Mouse (Mus musculus) Muller cell, postnatal 12 days (primary cell): Measurements from ENCODE around the gene L3mbtl3.

Source experiments
- DNase-seq: peaks from one replicate; pipeline ENCODE4 v3.0.0-alpha.2; 2015; ENCODE audit errors: inconsistent ontology term

Gene L3mbtl3

GRCm38 (mm10) chr10:26375790-26376545, at the start of gene L3mbtl3:
L3mbtl3 (minus strand) TSS chr10:26375971.
- peak; percentile 95 for DNase-seq

DNA sequence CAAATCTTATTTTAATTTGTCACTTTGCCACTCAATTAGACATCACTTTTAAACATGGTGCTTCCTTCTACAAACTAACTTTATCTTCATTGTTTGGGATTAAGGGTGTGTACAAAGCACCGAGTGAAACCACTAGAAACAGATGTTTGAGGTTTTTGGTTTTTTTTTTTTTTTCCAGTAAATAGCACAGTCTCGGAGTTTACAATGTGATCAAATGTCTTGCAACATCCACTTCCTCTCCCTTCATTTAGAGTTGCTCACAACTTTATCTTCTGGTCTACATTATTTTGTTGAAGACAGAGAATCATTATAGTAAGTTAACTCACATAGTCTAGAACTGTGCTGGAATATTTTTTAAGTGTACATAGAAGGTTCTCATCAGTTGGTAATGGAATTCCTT, 45.4 kb upstream of the L3mbtl3 start:
- no peak for DNase-seq

DNA sequence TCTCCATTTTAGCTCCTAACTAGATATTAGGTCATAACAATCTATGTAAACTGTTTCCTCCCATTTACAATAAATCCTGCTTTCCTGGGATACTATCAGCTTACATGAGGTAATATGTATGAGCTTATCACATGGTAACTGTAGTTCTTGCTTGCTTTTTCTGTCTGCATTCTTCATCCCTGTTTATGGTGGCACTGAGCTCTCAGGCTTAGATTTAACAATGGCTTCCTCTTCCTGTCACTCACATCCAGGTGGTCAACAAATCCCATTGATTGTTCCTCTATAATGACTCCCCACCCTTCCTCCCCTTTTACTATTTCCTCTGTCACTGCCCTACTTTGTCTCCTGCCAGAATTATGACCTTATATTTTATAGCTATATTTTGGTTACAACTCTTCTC, 12.9 kb upstream of the L3mbtl3 start:
- DNase-seq, result no peak

DNA sequence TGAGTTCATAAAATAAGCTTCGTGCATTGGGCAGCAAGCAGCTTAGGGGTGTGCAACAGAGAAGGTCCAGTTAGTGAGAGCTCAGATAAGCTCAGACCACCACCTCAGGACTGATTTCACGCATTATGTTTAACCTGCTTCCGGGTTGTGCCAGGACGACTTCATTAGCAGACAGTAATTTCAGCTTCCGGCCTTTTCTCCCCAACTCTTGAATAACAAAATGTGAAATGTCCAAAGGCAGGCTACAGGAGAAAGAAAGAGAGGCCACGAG, 1.5 kb upstream of the L3mbtl3 start:
- DNase-seq, result no peak

DNA sequence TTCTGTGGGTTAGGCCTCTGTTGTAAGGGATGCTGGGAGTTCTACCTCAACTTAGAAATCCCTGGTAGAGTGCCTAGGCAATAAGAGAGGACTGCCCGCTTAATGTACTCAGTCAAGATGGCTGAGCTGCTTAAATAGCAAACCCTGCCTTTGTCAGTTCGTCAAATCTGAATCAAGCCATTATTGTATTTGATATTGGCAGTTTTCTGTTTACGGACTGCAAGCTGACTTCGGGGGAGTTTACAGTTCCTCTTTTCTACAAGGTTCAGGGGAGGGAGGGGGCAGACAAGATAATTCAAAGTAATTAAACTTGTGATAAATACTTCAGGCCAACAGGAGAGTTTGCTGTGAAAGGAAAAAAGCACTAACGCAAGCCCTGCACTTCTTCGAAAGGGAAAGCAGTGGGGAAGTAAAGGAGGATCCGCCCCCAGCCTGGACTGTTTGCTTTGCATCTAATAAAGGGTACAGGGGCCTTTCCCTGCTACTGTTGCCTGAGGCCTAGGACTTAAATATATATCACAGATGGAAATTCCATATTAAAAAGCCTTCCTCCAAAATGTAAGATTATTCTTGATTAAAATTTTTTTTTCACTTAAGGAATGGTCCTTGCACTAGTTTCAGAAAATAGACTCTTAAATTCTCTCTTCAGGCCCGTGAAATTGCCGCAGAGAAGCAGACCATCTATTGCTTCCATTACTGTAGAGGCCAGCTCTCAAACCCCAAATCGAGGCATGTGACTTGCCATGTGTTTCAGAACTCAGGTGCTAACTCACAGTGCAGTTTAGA, 968 bp upstream of the L3mbtl3 start:
- peak; percentile 6 for DNase-seq

- no peak for DNase-seq
Observed at GRCm38 (mm10) chr10:26375351-26375751, 420 bp downstream of the L3mbtl3 start.

DNA sequence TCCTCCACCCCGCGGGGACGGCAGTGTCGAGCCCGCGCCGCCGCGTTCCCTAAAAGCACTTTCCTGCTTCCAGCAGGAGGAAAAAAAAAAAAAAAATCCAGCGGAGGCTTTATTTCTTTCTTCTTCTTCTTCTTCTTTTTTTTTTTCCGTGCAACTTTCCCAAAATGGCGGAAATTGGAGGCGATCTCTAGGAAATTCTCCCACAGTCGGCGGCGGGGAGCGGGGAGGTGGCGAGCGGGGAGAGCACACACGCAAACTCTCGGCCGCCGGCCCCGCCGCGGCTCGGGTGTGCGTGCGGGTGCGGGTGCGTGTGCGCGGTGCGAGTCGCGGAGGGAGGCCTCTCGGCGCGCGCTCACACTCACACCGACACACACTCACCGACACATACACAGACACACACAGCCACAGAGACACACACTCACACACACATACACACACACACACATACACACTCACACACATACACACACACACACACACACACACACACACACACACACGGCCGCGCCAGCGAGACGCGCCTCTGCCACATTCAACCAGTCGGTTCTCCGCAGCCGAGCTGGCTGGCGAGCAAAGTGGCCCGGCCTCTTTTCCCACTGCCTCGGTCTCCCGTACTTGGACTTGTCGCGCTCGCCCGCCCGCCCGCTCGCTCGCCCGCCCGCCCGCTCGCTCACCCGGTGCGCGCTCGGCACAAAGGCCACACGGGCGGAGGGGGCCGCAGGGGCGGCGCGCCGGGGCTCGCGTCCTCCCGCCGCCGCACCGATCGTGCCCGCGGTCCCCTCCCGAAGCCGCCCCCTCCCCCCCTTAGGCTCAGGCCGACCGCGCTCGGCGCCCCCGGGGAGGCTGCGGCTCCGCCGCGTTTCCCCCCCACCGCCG, 1.1 kb downstream of the L3mbtl3 start:
- DNase-seq, result peak; percentile 72

DNA sequence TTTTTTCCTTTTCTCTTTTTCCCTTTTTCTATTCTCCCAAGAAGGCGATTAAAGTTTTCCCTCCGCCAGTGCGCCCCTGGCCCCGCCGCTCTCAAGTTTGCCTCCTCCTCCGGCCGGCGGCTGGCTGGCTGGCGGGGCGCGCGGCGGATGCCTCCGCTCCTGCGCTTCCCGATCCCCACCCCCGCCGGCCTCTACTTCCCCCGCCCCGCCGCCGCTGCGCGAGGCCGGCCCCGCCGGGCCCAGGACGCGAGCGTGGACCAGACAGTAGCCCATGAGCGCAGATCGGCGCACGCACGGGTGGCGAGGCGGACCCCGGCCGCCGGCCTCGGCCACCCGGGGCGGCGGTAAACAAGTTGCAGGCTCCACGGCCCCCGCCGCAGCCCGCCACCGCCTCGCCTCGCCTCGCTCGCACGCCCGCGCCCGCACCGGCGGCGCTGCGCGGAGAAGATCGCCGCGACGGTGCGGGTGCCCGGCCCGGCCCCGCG, 1.8 kb downstream of the L3mbtl3 start:
- peak; percentile 86 for DNase-seq

DNA sequence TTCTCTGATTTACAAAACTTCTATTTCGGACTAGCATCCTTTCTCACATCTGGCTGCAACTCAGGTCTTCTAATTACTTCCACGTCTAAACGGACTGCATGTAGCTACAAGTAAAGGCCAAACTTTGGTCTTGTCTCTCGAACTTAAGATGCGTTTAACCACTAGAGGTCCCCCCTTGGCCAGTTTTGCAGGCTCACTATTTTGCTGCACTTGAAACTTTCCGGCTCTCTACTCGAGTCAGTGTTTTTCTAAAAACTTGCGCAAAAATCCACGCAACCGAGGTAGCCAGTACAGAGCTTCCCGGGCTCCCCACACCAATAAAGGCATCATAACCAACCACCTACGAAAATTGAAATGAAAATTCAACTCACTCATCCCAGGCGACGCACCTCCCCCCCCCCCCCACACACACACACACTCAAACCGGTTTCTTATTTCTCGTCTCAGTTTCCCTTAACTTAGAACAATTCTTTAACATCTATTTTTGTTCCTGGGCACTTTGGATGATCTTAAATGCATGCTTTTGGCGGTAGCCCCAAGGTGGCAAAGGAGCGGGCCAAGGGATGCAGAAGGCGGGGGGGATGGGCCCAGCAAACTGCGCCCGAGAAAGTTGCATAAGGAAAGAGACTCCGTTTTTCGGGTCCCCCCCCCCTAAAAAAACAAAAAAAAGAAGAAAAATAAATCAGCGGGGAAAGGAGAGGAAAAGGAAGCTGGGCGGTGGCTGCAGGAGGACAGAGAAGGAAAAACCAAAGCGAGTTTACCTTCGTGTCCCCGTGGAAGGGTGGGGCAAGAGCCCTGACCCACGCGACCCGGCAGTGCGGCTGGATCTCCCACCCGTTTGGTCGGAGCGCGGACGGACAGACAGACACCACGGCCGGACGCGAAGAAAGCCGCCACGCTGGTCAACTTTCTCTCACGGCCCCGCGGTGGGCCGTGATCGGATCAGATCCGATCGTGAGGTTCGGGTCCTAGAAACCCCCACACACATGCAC, 2.5 kb downstream of the L3mbtl3 start:
- DNase-seq, result peak; percentile 84

DNA sequence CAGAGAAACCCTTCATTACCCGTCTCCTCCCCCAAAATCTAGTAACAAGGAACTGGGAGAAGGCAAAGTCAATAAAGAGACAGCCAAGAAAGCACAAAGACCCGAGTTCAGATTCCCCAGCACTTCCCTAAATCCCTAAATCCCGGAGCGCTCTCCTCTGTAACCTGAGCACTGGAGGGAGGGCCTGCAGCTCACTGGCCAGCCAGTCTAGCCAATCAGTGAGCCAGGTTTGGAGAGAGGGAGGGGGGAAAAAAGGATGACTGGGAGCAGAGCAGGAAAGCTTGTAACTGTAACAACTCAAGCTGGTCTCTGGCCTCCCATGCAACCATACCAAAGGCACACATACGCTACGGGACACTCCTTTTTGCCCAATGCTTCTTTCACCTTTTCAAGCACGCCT, 4.4 kb downstream of the L3mbtl3 start:
- DNase-seq, result peak; percentile 23

- DNase-seq, result no peak
Observed at GRCm38 (mm10) chr10:26364942-26365341, 10.8 kb downstream of the L3mbtl3 start.

DNA sequence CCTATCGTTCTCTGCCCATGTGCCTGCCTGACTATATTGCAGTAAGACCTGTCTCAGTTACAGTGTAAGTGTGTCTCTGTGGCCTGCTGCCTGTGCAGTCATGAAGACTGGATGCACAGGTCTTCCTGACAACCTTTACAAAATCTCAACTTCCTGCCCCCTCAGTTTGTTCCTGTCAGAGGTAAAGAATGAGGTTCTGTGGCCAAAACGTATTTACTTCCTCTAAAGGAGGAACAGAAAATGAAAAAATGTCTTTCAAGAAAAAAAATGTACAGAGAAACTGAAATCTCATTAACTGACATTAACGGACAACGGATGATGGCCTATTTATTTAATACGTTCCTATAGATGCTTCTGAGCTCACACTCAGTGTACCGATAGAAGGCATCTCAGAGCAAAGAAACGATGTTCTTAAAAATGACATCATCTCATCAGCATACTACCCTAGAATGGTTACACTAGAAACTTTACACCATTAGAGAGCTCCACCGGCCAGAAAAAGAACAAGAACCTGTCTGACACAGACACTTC, 11.4 kb downstream of the L3mbtl3 start:
- no peak for DNase-seq

DNA sequence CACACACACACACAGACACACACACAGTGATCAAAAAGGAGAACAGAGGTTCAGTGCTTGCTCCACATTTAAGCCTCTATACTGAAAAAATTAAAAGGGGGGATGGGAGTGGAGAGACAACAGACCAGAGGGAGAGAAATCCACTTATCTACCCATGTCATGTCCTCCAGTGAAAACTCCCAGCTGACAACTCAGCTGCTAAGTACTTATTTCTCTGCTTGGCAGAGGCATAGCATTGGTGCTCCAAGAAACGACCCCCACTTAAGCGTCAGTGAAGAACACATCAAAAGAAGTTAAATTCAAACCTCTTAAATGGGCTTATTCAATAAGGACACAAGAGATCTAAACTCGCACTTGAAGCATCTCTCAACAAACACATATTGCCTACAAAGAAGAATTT, 12.2 kb downstream of the L3mbtl3 start:
- DNase-seq, result no peak

- peak; percentile 15 for DNase-seq
Observed at GRCm38 (mm10) chr10:26358798-26359197, 17.0 kb downstream of the L3mbtl3 start.

DNA sequence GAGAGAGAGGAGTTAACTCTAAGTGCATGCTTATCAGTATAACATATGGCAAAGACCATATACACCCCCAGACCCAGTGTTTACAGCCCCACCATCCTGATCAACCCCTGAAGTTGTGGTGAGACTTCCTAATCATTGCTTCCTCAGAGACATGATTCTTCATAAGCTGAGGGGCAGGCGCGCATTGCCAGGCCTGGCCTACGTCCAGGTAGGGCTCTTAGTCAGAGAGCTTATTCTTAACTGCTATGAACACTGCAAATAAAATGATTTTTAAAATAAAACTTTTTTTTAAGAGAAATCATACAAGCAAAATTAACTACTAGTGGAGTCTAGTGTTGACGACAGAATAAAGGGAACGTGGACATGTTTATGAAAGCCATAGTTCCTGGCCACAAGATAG, 17.5 kb downstream of the L3mbtl3 start:
- peak; percentile 4 for DNase-seq

DNA sequence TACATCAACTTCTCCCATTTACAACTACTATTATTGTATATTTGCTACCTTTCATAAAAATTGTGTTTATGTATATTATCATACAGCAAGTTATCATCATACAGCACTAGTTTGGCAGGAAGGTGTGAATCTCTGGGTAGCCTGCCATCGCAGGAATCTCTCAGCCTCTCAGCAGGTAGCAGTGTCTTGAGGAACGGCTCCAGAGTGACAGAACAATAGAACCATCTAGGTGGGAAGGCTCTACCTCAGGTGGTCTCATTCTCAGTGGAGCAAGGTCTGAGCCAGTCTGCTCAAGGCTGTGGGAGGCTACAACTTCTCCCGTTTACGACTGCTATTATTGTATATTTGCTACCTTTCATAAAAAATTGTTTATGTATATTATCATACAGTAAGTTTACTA, 22.0 kb downstream of the L3mbtl3 start:
- no peak for DNase-seq

- DNase-seq, result no peak
Observed at GRCm38 (mm10) chr10:26351129-26351738, 24.5 kb downstream of the L3mbtl3 start.

DNA sequence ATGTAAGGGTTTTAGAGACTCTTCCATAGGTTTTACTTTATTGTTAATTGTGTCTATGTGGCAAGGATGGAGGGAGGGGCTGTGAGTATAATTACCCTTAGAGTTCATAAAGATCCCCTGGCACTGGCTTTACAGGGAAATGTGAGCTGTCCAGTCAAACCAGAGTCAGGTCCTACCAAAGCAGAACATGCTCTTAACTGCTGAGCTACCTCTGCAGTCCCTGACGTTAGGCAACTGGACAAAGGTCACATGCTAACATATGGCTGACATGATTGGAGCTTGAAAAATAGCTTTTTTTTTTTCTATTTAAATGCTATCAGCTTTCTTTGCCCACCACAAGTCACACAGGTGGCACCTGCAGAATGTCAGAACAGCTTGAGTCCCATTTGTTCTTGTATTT, 25.6 kb downstream of the L3mbtl3 start:
- no peak for DNase-seq

GRCm38 (mm10) chr10:26347614-26348013, 28.2 kb downstream of the L3mbtl3 start:
- DNase-seq, result no peak

DNA sequence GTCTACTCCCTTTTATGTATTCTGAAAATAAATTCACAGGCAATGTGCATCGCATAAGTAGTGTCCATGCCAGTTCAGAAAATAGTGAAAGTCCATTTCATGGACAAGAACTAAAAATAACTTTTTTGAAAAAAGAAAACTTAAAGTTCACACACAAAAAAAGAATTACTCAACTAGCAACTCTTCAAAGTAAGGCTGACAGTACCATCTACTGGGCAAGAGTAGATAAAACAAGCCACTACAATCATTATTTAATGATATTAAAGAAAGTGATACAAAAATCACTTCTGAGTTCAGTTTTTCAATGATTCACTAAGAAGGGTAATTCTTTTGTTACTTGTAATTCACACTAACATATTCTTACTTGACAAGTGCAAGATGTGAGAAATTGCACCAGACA, 29.9 kb downstream of the L3mbtl3 start:
- no peak for DNase-seq
